Comparison of ENCODE assay signal across 15 mouse cellular contexts in the genomic region with DNA sequence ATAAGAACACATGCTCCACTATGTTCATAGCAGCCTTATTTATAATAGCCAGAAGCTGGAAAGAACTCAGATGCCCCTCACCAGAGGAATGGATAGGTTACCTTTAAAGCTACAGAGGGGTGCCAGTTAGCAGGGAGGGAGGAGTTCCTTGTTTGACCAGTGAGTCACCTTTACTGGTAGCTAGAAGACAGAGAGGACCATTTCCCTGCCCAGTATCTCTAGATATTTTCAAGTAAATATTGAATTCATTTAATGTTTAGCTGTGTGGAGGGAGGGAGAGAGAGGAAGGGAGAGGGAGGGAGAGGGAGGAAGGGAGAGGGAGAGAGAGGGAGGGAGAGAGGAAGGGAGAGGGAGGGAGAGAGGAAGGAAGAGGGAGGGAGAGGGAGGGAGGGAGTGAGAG.
"Had no signal": no experiment of that assay in that cellular context is flagged by ENCODE, and none has a peak within 500 bp of the region (broad histone marks: within the 10 kb centered on the region; RNA-seq: fewer than 3 reads in every experiment).

No protein-coding gene starts in this region.

- H3K9ac ChIP-seq: neural tube, embryonic 12.5 days; neural tube, embryonic 13.5 days; neural tube, embryonic 15.5 days had no signal

- H3K4me1 ChIP-seq: neural tube, embryonic 12.5 days; neural tube, embryonic 13.5 days; neural tube, embryonic 15.5 days had no signal

- H3K27ac ChIP-seq: neural tube, embryonic 12.5 days; neural tube, embryonic 13.5 days; neural tube, embryonic 15.5 days had no signal

- H3K36me3 ChIP-seq: neural tube, embryonic 12.5 days; neural tube, embryonic 13.5 days; neural tube, embryonic 15.5 days had no signal

- DNase-seq: retina, postnatal 1 day; right cerebral cortex, adult 18-20 months; right cerebral cortex, postnatal 14 days; right cerebral cortex, postnatal 25 days; right cerebral cortex, postnatal 4 days; spleen, adult 18-20 months; thymus, adult 18-20 months; thymus, adult 2 months; thymus, postnatal 14 days; thymus, postnatal 25 days; thymus, postnatal 36 days; thymus, postnatal 4 days had no signal

- H3K4me3 ChIP-seq: neural tube, embryonic 12.5 days; neural tube, embryonic 13.5 days; neural tube, embryonic 15.5 days had no signal

- H3K27me3 ChIP-seq: neural tube, embryonic 12.5 days; neural tube, embryonic 13.5 days; neural tube, embryonic 15.5 days had no signal

- H3K4me2 ChIP-seq: neural tube, embryonic 12.5 days; neural tube, embryonic 13.5 days; neural tube, embryonic 15.5 days had no signal

- H3K9me3 ChIP-seq: neural tube, embryonic 12.5 days; neural tube, embryonic 13.5 days; neural tube, embryonic 15.5 days had no signal
